Mouse (Mus musculus): ENCODE measurements at regions not wholly inside any gene's neighbourhood (a gene's known extent, or its start where the extent isn't known, plus 50 kb on each side); places are given as distances from the start of the nearest gene placed in this dataset.

DNA sequence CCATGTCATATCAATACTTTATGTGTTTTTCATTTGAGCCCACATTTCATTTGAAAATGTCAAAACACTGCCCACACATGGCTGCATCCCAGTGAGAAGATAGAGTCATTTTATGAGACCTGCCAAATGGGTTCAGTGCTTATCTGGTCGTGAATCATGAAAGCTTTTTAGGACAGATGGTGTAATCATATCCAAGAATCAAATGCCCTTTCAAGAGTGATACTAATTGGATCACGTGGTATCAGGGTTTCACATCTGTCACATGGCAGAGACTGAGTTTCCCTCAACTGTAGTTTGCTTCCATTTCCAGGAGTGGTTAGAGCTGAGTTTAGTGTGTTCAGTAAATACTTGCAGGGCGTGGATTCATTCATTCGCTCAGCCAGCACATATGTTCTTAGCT, 87.2 kb upstream of the Agbl1 start:
- in situ Hi-C loops (cut with MseI, MboI) = no loop called here

DNA sequence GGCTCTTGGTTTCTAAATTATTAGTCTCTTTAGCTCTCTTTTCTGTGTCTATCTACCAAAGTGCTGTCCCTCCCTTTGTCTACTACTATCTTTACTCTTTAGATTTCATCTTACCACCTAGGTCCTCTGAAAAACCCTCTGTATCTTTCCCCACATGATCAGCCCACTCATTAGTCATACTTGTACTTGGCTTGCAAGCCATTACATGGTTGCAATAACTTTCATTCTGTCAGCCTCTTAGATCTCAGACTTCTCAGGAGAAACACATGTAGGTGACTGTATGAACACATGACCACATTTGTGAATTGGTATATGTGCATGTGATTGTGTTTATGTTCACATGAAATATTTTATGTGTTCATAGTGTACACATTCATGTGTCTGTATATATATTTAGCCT, 83.3 kb upstream of the Agbl1 start:
- in situ Hi-C loops (cut with MseI, MboI) = no loop called here

DNA sequence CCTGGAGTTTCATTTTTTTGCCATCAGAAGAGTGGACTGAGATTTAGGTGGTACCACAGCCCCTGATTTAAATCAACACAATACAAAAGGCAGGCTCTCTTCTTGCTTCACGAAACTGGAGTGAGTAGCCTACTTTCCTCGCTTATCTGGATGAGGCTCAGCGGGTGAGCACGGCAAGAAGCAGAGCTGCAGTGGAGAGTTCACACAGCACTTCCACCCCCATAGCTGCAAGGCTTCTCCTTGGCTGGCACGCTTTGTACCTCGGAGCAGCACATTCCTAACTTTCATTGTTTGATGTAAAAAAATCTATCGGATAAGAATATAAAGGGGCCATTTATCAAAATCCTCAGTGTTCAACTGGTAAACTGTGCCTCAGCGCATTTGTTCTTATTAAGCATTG, 72.8 kb upstream of the Agbl1 start:
- in situ Hi-C loops (cut with MseI, MboI) = no loop called here

DNA sequence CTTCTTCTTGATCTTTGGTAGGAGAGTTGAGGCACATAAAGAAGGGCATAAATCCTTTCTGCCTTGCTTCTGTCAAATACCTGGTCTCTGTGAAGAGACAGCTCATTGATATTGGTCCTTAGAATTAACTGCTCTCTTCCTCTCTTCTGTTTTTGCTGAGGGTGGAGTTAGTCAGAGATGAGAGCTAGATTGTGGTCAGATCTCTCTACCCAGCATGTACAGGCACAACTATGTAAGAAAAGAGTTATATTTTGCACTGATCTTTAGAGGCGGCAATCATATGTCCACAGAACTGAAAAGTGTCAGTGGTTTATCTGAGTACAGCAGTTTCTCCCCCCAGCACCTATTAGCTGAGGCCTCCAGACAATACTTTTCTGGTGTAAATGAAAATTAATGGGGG, 65.5 kb upstream of the Agbl1 start:
- in situ Hi-C loops (cut with MseI, MboI) = no loop called here

DNA sequence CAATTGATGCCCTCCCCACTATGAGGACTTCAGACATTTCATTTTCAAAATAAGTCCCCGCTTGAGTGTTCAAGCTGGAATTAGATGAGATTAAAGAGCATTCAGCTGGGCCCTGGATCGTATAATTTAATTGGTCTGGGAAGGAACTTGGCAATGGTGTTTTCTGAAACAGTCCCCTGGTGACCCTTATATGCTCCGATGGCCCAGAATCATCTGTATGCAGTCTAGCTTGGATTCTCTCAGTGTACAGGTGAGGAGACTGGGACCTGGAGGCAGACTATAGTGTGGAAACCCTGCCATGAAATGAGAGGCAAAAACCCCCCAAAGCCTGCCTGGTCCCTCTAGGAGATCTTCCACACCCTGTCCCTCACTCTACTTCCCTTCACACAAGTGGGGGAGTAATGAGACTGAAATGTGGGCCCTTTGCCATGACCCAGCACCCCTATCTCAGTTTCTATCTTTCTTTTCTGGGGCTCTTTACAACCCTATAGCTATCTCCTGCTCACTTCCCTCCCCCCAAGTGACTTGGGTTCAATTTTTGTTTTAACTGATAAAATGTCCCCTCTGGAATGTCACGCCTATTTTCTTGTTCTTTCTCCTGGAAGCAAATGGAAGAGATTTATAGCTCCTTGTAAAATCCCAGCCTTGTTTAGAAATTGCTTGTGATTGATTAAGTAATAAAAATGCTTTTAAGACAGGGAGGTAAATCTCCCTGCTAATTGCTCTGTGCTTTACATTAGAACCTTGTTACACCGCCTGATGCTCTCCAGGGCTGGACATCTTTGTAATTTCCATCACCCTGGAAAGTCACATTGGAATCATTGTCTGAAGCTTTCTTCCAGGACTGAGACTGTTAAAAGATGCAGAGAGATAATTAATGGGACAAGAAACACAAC, 64.7 kb upstream of the Agbl1 start:
- in situ Hi-C loops (cut with MseI, MboI) = no loop called here

DNA sequence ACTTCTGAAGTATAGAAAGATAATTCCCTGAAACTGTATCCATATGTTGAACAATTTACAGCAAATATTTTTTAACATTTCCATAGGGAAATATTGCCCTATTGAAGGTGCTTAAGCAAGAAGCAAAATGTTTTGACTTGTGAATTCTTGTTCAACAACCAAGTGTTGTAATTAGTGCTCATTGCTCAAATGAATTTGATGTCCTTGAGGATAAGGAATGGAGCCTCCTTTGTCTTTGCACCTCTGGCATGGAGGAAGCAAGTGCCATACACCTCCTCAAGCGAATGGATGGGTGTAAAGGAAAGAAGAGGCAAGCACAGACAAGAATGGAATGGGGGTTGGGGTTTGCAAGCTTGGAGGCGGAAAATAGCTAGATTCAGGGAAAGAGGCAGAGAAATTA, 59.2 kb upstream of the Agbl1 start:
- in situ Hi-C loops (cut with MseI, MboI) = no loop called here

DNA sequence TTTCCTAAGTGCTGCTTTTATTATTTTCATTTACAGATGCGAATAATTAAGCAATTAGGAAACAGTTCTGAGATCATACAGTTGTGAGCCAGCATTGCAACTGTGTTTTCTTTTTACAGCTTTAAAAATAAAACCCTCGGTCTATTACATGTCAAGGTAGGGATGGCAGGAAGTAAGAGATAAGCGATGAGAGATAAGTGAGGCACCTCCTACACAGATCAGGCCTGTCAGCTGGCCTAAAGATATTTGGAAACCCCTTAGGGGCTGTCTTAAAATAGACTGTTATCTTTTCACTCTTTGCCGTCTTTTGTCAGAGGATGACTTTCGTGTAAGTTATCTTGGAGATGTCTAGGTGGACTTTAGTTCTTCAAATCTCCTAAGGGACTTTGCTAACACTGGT, 53.5 kb upstream of the Agbl1 start:
- in situ Hi-C loops (cut with MseI, MboI) = no loop called here

DNA sequence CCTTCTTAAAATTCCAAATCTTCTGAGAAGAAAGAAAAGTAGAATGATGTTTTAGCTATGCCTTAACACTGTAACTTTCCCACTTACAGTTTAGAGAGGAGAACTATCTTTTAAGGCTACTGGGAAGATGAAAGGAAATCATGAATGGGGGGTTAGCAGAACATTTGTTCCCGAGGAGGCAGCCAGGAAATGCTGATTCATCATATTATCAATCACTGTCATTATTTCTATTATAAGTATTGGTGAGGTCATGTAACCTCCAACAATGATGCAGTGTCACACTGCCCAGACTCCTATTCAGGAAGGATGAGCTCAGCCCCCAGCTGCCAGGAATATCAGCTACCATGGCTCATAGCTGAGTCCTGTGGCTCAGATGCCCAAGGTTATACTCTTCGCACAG, 52.3 kb upstream of the Agbl1 start:
- in situ Hi-C loops (cut with MseI, MboI) = no loop called here

All from mouse trophoblast stem cell (cell line).